Comparison of ENCODE assay signal across 8 mouse cellular contexts in the genomic region with DNA sequence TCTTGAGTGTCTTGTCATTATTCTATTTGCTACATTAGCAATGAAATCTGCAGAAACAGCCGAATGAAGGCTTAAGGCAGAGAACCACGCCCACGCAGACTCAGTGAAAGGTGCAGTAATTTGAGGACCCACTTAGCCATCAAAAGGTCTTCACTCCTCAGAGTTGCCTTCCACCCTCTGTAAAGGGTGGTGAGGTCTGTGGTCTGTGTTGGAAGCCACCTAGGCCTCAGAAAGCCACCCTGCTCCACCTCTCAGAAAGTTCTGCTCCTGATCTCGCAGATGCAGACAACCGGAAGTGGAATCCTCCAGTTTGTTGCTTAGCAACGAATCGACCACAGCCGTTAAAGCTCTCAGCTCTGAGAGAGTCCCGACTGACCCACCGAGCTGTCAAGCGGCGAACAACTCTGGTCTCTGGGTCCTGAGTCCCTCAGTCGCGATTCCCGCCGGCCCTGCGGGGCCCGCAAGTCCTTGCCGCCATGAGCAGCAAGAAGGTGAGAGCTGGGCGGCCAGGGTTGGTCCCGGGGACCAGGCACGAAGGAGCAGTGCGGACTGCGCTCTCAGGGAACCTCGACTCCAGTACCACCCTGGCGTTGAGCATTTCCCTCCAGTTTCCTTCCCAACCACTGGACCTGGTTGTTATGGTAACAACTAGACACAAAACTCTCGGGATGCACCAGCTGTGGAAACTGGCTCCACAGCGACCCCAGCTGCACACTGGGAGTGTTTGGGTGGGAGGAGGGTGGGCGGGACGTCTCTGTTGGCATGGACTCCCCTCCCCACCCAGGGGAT. TPM values are rescaled to one million over a fixed set of nuclear protein-coding genes. Genes with fewer than 3 reads are reported as not detected.
DNase-seq lines count a peak whose midpoint lies in the region; ATAC-seq and TF ChIP-seq lines count a peak whose summit lies in the region.

A gene (plus strand): TSS at position 456 of the 789 bp plus-strand sequence.

- no peaks in the 10 kb centered on the region for H3K4me1 ChIP-seq in ES-Bruce4 (ENCODE audit: control insufficient read depth, insufficient read depth, low read length)
- peaks cover 9% of the 10 kb centered on the region for H3K4me1 ChIP-seq in forebrain, embryonic 10.5 days
- H3K4me1 ChIP-seq in midbrain, embryonic 15.5 days = 0 out of 2 replicates have a peak, but pooled peaks cover 9% of the 10 kb centered on the region

- peak; percentile 14 to 18 for DNase-seq in frontal cortex, postnatal 10 days (ENCODE audit: low spot score in 2 of 2)
- DNase-seq in frontal cortex, postnatal 25 days (ENCODE audit: low spot score in 2 of 2) = no peak
- DNase-seq in forebrain, embryonic 10.5 days (ENCODE audit: extremely low spot score, low spot score) = peak; percentile 51
- DNase-seq in kidney, postnatal 10 days = peak; percentile 19
- peak; percentile 46 for DNase-seq in testis, postnatal 14 days (ENCODE audit: low spot score)
- DNase-seq in ovary, postnatal 14 days (ENCODE audit: low spot score) = no peak

- H3K27me3 ChIP-seq in ES-Bruce4 (ENCODE audit: control insufficient read depth, insufficient read depth, low read length, poor library complexity, severe bottlenecking) = no peaks in the 10 kb centered on the region
- H3K27me3 ChIP-seq in forebrain, embryonic 10.5 days (ENCODE audit: poor library complexity, severe bottlenecking) = no peaks in the 10 kb centered on the region
- H3K27me3 ChIP-seq in midbrain, embryonic 15.5 days (replicated peaks) = no peaks in the 10 kb centered on the region

- TF ChIP-seq POLR2A in ES-Bruce4 (IDR thresholded peaks at IDR 0.05; ENCODE audit: insufficient read depth, low read length) = no peak

- TF ChIP-seq CTCF in ES-Bruce4 (IDR thresholded peaks at IDR 0.05; ENCODE audit: low read depth, low read length) = peak; percentile 35

- H3K27ac ChIP-seq in ES-Bruce4 (ENCODE audit: insufficient read depth, low read length) = no peak within 1 kb of the TSS
- peak within 1 kb of the TSS; percentile 76 for H3K27ac ChIP-seq in forebrain, embryonic 10.5 days
- H3K27ac ChIP-seq in midbrain, embryonic 15.5 days = peak within 1 kb of the TSS; percentile 63; the same call in 1 of the 2 replicates

- peak within 1 kb of the TSS; percentile 91 for H3K4me2 ChIP-seq in midbrain, embryonic 15.5 days

- no peaks in the 10 kb centered on the region for H3K9me3 ChIP-seq in ES-Bruce4 (replicated peaks; ENCODE audit: control insufficient read depth, insufficient read depth, low read length, poor library complexity, severe bottlenecking)
- no peaks in the 10 kb centered on the region for H3K9me3 ChIP-seq in forebrain, embryonic 10.5 days
- H3K9me3 ChIP-seq in midbrain, embryonic 15.5 days = no peaks in the 10 kb centered on the region

- 11% methylated on average over 30 of the region's 30 CpGs for WGBS in forebrain, embryonic 10.5 days
- 11% methylated on average over 30 of the region's 30 CpGs for WGBS in midbrain, embryonic 15.5 days

- peak within 1 kb of the TSS; percentile 69 for H3K4me3 ChIP-seq in ES-Bruce4 (ENCODE audit: low read depth, low read length)
- H3K4me3 ChIP-seq in forebrain, embryonic 10.5 days = peak within 1 kb of the TSS; percentile 60
- peak within 1 kb of the TSS; percentile 61 for H3K4me3 ChIP-seq in midbrain, embryonic 15.5 days

- no peak for TF ChIP-seq EP300 in ES-Bruce4 (IDR thresholded peaks at IDR 0.05; ENCODE audit: insufficient read depth, low read depth, low read length)

- H3K9ac ChIP-seq in ES-Bruce4 (ENCODE audit: low read depth, poor library complexity, severe bottlenecking) = no peak within 1 kb of the TSS
- H3K9ac ChIP-seq in midbrain, embryonic 15.5 days = peak within 1 kb of the TSS; percentile 49

- ATAC-seq in midbrain, embryonic 15.5 days (replicated peaks) = peak; percentile 95

- no peaks in the 10 kb centered on the region for H3K36me3 ChIP-seq in ES-Bruce4 (ENCODE audit: control insufficient read depth, insufficient read depth, low read length, poor library complexity, severe bottlenecking)
- H3K36me3 ChIP-seq in forebrain, embryonic 10.5 days (replicated peaks) = no peaks in the 10 kb centered on the region
- H3K36me3 ChIP-seq in midbrain, embryonic 15.5 days (replicated peaks) = no peaks in the 10 kb centered on the region

RNA-seq across cellular contexts. Expression of the gene that starts here (rescaled TPM):
- not detected in 2 replicates for polyA plus RNA-seq in ES-Bruce4 (2011; ENCODE audit: insufficient read depth, insufficient read length, low read depth, missing spikeins)
- polyA plus RNA-seq in forebrain, embryonic 10.5 days (2016; fragmentation: Nextera tagmentation; extraction: Ambion mirVana) = 0.05 and 0.15 TPM in 2 replicates
- polyA plus RNA-seq in midbrain, embryonic 15.5 days (2015; fragmentation: Nextera tagmentation; extraction: Ambion mirVana) = 0.20 and 0.22 TPM in 2 replicates

Comparison
In these comparisons a context has a peak if more than half of its experiments do, and no peak if none do; other contexts are left out.
1. DNase-seq: peak in frontal cortex, postnatal 10 days (2 of 2), kidney, postnatal 10 days (single experiment) and testis, postnatal 14 days (single experiment); none in frontal cortex, postnatal 25 days (0 of 2) and ovary, postnatal 14 days (single experiment).
2. Peak in DNase-seq, H3K4me3 ChIP-seq and H3K27ac ChIP-seq in forebrain, embryonic 10.5 days; RNA of the gene not detected or under 1 TPM.
3. Peak in ATAC-seq, H3K4me3 ChIP-seq, H3K27ac ChIP-seq, H3K9ac ChIP-seq and H3K4me2 ChIP-seq in midbrain, embryonic 15.5 days; RNA of the gene not detected or under 1 TPM.
4. Peak in every context shown above with its lines, with median percentiles within 50 percentile points of each other: H3K4me3 ChIP-seq.